In genomic region chr10:52851994-52852393, GRCm38 (mm10) we compare ENCODE assay signal across 29 mouse cellular contexts.
"Had no signal": no experiment of that assay in that cellular context is flagged by ENCODE, and none has a peak within 500 bp of the region (broad histone marks: within the 10 kb centered on the region; RNA-seq: fewer than 3 reads in every experiment).

No protein-coding gene starts in this region.

- H3K4me1 ChIP-seq: limb, embryonic 10.5 days; limb, embryonic 12.5 days; limb, embryonic 13.5 days; limb, embryonic 15.5 days; liver, embryonic 12.5 days; liver, embryonic 13.5 days; liver, embryonic 15.5 days; lung, embryonic 15.5 days; megakaryocyte, embryonic 14.5 days; midbrain, embryonic 10.5 days; midbrain, embryonic 12.5 days; midbrain, embryonic 13.5 days; midbrain, embryonic 15.5 days had no signal

- H3K4me2 ChIP-seq: limb, embryonic 12.5 days; limb, embryonic 13.5 days; limb, embryonic 15.5 days; liver, embryonic 11.5 days; liver, embryonic 12.5 days; liver, embryonic 13.5 days; liver, embryonic 15.5 days; lung, embryonic 14.5 days; lung, embryonic 15.5 days; midbrain, embryonic 11.5 days; midbrain, embryonic 12.5 days; midbrain, embryonic 13.5 days; midbrain, embryonic 15.5 days had no signal

- H3K27ac ChIP-seq: limb, embryonic 10.5 days; limb, embryonic 12.5 days; limb, embryonic 13.5 days; limb, embryonic 15.5 days; liver, embryonic 12.5 days; liver, embryonic 13.5 days; liver, embryonic 14.5 days; liver, embryonic 15.5 days; lung, embryonic 15.5 days; macrophage; midbrain, embryonic 10.5 days; midbrain, embryonic 12.5 days; midbrain, embryonic 13.5 days; midbrain, embryonic 15.5 days had no signal

- H3K9me3 ChIP-seq: limb, embryonic 10.5 days; limb, embryonic 12.5 days; limb, embryonic 13.5 days; limb, embryonic 15.5 days; liver, embryonic 12.5 days; liver, embryonic 13.5 days; liver, embryonic 15.5 days; lung, embryonic 15.5 days; megakaryocyte, embryonic 14.5 days; midbrain, embryonic 10.5 days; midbrain, embryonic 12.5 days; midbrain, embryonic 13.5 days; midbrain, embryonic 15.5 days had no signal

- H3K27me3 ChIP-seq: limb, embryonic 12.5 days; limb, embryonic 13.5 days; limb, embryonic 15.5 days; liver, embryonic 12.5 days; liver, embryonic 13.5 days; liver, embryonic 15.5 days; lung, embryonic 15.5 days; megakaryocyte, embryonic 14.5 days; midbrain, embryonic 12.5 days; midbrain, embryonic 13.5 days; midbrain, embryonic 15.5 days had no signal

- H3K9ac ChIP-seq: limb, embryonic 12.5 days; limb, embryonic 13.5 days; limb, embryonic 15.5 days; liver, embryonic 12.5 days; liver, embryonic 13.5 days; liver, embryonic 14.5 days; liver, embryonic 15.5 days; liver, postnatal 0 days; lung, embryonic 14.5 days; lung, embryonic 15.5 days; midbrain, embryonic 12.5 days; midbrain, embryonic 13.5 days; midbrain, embryonic 15.5 days had no signal

- DNase-seq: left cerebral cortex, postnatal 4 days; liver; liver, embryonic 13.5 days; liver, postnatal 0 days; lung, adult 18-20 months; lung, adult 2 months; lung, embryonic 14.5 days; lung, postnatal 10 days; lung, postnatal 14 days; lung, postnatal 36 days; lung, postnatal 4 days; midbrain, embryonic 14.5 days had no signal

- H3K4me3 ChIP-seq: limb, embryonic 10.5 days; limb, embryonic 12.5 days; limb, embryonic 13.5 days; limb, embryonic 15.5 days; liver, embryonic 12.5 days; liver, embryonic 13.5 days; liver, embryonic 15.5 days; lung, embryonic 15.5 days; megakaryocyte, embryonic 14.5 days; midbrain, embryonic 10.5 days; midbrain, embryonic 12.5 days; midbrain, embryonic 13.5 days; midbrain, embryonic 15.5 days; myocyte had no signal

- H3K36me3 ChIP-seq: limb, embryonic 10.5 days; limb, embryonic 12.5 days; limb, embryonic 13.5 days; limb, embryonic 15.5 days; liver, embryonic 12.5 days; liver, embryonic 13.5 days; liver, embryonic 15.5 days; lung, embryonic 15.5 days; midbrain, embryonic 10.5 days; midbrain, embryonic 12.5 days; midbrain, embryonic 15.5 days had no signal
